20 mouse cellular contexts compared by ENCODE assay signal in the genomic region with DNA sequence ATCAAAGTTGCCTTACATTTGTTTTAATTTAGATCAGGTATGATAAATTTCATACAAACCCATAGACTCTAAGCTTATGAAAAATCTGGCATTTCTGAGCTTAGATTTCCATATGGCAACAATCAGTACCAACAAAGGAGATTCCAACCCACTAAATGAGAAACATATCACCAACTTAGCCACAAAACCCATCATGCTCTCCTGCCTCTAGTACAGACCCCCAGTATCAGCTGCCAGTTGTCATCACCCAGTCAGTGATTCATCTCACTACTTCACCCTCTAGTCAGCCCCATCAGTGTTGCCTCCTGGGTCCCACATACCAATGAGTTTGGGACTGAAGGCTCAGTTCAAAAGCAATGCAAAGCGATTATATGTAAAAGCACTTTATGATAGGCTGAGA.
"Had no signal": no experiment of that assay in that cellular context is flagged by ENCODE, and none has a peak within 500 bp of the region (broad histone marks: within the 10 kb centered on the region; RNA-seq: fewer than 3 reads in every experiment).

No protein-coding gene starts in this region.

- H3K9me3 ChIP-seq: lung, embryonic 15.5 days; megakaryocyte, embryonic 14.5 days; midbrain, embryonic 12.5 days; midbrain, embryonic 15.5 days; neural tube, embryonic 13.5 days; neural tube, embryonic 15.5 days had no signal

- H3K36me3 ChIP-seq: lung, embryonic 15.5 days; midbrain, embryonic 12.5 days; midbrain, embryonic 15.5 days; neural tube, embryonic 13.5 days; neural tube, embryonic 15.5 days had no signal

- H3K4me2 ChIP-seq: lung, embryonic 15.5 days; midbrain, embryonic 12.5 days; midbrain, embryonic 15.5 days; neural tube, embryonic 13.5 days; neural tube, embryonic 15.5 days had no signal

- H3K27me3 ChIP-seq: lung, embryonic 15.5 days; megakaryocyte, embryonic 14.5 days; midbrain, embryonic 12.5 days; midbrain, embryonic 15.5 days; neural tube, embryonic 13.5 days; neural tube, embryonic 15.5 days had no signal

- H3K9ac ChIP-seq: liver, postnatal 0 days; lung, embryonic 15.5 days; midbrain, embryonic 12.5 days; midbrain, embryonic 15.5 days; neural tube, embryonic 13.5 days; neural tube, embryonic 15.5 days had no signal

- H3K4me3 ChIP-seq: lung, embryonic 15.5 days; megakaryocyte, embryonic 14.5 days; midbrain, embryonic 12.5 days; midbrain, embryonic 15.5 days; neural tube, embryonic 13.5 days; neural tube, embryonic 15.5 days had no signal

- H3K4me1 ChIP-seq: midbrain, embryonic 12.5 days; midbrain, embryonic 15.5 days; neural tube, embryonic 13.5 days; neural tube, embryonic 15.5 days had no signal

- DNase-seq: liver, postnatal 0 days; lung, adult 2 months; lung, postnatal 14 days; lung, postnatal 36 days; retina, postnatal 1 day; right cerebral cortex, adult 18-20 months; right cerebral cortex, postnatal 25 days; right cerebral cortex, postnatal 4 days; spleen, adult 18-20 months; thymus, adult 18-20 months; thymus, postnatal 14 days; thymus, postnatal 36 days had no signal

- H3K27ac ChIP-seq: lung, embryonic 15.5 days; macrophage; midbrain, embryonic 12.5 days; midbrain, embryonic 15.5 days; neural tube, embryonic 13.5 days; neural tube, embryonic 15.5 days had no signal

- ATAC-seq: liver, postnatal 0 days; lung, postnatal 0 days; midbrain, embryonic 15.5 days had no signal
